Mouse (Mus musculus) lung, postnatal 0 days (tissue): ENCODE results near the gene Adcy3.

Experiments used
- CTCF ChIP-seq: IDR thresholded peaks from 2 replicates; pipeline ENCODE4 v1.5.1; 2016; ENCODE audit warnings: antibody characterized with exemption, mild to moderate bottlenecking
- EP300 ChIP-seq: IDR thresholded peaks from 2 replicates; pipeline ENCODE4 v1.6.1; 2016; ENCODE audit warnings: antibody characterized with exemption, mild to moderate bottlenecking, control low read depth

GRCm38 (mm10) chr12:4157466-4157865 lies 24.6 kb downstream of the Adcy3 start:
- TF ChIP-seq CTCF (no peak), EP300 (no peak)
